Mouse (Mus musculus) embryo, embryonic 9.5 days (tissue): ENCODE results near the gene Zfp292.

ENCODE experiments used
- DNase-seq: peaks from one replicate; pipeline ENCODE4 v3.0.0-alpha.2; 2017; ENCODE audit errors: extremely low spot score

Gene Zfp292

GRCm38 (mm10) chr4:34797294-34797983 lies 85.3 kb downstream of the Zfp292 start:
- DNase-seq, result no peak

- DNase-seq, result no peak
Measured at GRCm38 (mm10) chr4:34796294-34796693, 86.5 kb downstream of the Zfp292 start.

DNA sequence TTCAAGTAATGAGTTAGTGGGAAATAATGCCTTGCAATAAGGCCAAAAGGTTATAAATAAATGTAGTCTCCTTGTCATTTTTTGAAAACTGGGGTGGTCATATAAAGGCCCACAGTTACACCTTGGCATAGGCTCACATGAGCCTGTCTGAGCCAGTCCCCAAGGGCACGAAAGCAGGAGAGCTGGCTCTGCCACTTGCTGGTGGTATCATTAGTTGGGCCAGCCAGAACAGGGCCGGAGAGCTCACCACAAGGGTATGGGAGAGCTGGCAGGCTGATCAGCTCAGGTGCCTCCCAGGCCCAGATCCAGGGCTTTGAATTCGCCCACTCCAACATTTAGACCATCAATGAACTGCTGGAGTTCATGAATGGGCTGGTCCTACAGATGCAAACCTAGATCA lies 96.3 kb downstream of the Zfp292 start:
- no peak for DNase-seq

DNA sequence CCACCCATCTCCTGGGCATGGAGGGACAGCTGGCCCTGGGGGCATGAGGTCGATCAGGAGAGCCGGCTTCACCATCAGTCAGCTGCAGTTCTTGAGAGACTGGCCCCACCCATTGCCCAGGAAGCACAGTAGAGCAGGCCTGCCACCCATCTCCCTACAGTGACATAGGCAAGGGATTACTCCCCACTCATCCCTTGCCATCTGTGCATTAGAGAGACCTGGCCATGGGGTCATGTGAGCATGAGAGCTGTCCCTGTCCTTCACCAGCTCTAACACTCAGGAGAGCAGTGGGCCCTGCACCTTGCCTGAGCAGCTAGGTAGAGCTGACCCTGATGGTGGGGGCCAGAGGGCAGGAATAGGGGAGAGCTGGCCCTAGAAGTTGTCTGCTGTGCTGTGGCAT lies 97.1 kb downstream of the Zfp292 start:
- no peak for DNase-seq

DNA sequence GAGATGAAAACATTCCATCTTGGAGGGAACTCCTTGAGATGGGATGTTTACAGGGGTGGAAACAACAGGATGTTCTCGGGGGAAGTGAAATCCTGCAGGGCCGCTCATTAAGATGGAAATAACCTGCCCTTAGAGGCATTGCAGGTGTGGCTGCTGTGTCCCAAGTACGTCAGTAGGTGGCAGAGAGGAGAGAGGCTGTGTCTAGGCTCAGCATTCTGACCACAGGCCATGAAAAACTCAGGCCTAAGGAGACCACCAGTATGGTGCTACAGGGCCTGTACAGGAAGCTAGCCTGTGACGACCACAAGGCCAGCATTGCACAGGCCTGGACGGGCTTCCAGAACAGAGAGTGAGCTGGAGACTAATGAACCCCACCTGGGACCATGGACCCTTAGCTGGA lies 97.9 kb downstream of the Zfp292 start:
- DNase-seq, result no peak

- DNase-seq, result no peak
Measured at GRCm38 (mm10) chr4:34782730-34783129, 100.0 kb downstream of the Zfp292 start.

DNA sequence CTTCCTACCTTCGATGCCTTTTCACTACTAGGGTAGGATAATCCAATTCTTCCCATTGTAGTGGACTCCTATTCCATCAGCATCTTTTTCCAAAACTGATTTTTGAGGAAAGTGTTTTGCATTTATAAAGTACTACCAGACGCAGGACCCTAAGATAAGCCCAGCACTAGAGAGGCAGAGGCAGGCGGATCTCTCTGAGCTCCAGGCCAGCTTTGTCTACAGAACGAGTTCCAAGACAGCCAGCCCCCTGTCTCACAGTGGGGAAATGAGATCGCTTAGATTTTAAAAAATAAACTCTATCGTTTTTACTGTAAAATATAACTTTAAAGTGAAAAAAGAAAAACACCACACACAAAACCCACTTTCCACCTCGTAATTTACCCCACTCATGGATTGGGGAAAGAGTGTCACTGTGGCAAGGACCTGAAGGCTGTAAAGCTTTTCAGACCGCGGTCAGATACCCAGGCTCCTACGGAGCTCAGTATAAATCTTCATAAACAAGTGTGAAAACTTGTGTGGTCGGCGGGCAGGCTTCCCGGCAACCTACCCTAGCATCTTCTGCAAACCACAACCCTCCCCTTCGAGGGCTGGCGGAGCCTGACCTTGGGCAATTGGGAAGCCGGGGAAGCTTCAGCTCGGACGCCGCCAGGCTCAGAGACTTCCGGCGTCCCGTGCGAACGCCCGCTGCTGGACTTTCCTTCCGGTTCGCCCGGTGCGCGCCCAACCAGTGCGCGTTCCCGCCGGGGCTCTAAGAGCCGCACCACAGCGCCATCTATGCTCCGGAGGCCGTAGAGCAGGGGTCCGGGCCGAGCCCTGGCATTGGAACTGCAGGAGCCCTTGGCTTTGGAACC lies 104.9 kb downstream of the Zfp292 start, which contains the start of gene Smim8:
Gene Smim8 (minus strand): TSS at position 747 of the 851 bp plus-strand sequence.
- peak; percentile 95 for DNase-seq

DNA sequence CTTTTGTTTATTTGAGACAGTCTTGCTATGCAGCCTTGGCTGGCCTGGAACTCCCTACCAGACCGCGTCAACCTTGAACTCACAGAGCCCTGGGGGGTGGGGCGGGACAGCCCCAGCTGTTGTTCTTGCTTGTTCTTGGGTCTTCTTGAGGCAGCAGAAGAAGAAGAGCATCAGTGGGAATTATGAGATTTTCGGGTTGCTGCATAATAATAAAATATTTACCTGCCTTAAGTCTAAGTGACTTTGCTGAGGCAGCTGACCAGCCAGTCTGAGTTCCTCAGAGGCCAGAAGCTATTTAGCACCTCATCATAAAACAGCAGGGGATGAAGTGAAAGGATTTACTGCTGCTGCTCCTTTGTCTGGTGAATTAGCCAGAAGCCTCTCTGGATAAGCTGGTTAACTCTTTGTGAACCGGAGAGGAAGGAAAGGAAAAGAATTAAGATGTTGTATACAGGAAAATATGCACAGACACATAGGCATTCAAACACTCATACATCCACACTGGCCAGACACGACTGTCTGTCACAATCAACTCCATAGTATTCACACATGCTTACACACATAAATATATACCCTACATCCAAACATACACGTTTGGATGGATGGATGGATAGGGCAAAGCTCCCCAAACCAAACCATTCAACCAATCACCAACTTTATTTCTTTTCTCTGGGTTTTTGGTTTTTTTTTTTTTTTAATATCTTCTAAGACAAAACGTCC lies 110.9 kb downstream of the Zfp292 start:
- peak; percentile 44 for DNase-seq

- DNase-seq, result no peak
Measured at GRCm38 (mm10) chr4:34756163-34756562, 126.6 kb downstream of the Zfp292 start, which contains the start of gene Gm136. Gene Gm136 (minus strand): TSS chr4:34756263.
